Mouse (Mus musculus) urinary bladder, postnatal 4 days (tissue): Measurements from ENCODE around the gene Rcan3.
A peak's percentile ranks its signal among the peaks of the same experiment; 100 is the strongest.

Experiments
- DNase-seq, 2 experiments: peaks; one replicate each; pipeline ENCODE4 v3.0.0; 2021 to 2022; ENCODE audit warnings: low spot score in 2 of 2

The Rcan3 gene

DNA sequence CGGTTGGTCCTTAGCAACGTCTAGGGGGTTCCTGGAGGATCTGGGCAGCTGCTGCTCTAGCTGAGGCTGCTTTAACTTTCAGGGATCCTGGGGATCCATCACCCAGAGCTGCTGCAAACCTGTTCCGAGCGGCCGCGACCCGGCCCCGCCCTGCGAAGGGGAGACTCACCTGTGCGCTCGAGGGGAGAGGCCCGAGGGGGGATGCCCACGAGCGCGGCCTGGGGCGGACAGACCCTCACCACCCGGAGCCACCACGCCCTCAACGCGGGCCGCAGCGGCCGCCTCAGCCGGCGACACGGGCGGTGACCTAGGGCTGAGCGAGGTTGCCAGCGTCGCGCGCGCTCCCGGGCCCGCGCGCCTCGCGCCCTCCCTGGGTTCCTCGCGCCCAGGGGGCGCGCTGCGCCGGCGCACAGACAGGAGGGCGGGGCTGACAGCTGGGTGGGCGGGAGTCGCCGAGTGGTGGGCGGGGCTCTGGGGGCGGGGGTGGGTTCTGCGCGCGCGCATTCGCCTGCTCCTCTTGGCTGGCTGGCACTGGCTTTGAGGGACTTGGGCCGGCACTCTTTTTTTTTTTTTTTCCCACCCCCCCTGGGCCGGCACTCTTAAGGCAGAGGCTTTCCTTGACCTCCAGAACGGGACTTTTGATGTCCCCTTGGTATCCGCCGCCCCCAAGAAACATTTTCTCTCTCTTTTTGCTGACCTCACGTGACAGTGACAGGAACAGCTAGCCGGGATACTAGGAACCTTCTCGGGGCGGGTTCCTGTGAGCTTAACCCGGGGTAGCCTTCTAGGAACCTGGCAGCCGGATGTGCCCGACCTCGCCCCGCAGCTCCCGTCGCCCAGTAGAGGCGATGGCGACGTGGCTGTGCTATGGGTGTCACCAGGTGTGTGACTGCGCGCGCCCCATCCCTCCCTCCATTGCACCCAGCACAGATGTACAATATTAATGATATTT, at the start of gene Rcan3:
Rcan3 (minus strand) TSS at position 411 of the 952 bp plus-strand sequence.
- peak; percentile 73 to 78 for DNase-seq

DNA sequence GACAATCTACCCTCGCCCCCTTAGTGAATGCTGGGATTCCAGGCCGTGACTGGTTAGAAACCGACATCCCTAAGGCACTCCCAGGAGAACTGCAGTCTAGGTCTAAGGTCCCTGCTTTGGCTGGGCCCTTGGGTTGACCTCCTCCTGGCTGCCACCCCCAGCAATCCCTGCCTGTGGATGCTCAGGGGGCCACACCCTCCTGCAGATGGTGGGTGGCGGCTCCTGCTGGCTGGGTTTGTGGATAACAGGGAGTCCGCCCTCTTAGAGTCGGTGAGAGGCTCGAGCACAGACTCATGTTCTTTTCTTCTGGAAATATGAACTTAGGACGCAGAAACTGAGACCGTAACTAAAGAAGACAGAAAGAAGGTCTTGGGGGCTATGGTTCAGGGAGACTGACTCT, 46.7 kb upstream of the Rcan3 start:
- no peak for DNase-seq

GRCm38 (mm10) chr4:135477851-135478250, 44.2 kb upstream of the Rcan3 start:
- no peak for DNase-seq

GRCm38 (mm10) chr4:135463406-135463805, 29.8 kb upstream of the Rcan3 start:
- no peak for DNase-seq

DNA sequence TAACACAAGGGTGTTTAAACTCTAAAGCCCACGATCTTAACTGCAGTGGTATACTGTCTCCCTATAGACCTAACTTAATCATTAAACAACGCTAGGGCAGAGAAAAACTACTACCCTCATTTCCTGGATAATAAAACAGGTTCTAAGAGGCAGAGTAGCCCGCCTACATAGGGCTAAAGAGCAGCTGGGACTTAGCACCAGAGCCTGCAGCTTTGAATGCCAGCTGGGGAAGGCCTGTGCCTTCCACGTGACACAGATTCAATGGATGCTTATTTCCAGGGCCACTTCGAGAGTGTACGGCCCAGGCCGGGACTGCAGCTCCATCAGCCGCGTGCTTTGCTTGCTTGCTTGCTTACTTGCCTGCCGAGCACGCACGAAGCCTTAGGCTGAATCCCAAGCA, 19.9 kb upstream of the Rcan3 start:
- no peak for DNase-seq

DNA sequence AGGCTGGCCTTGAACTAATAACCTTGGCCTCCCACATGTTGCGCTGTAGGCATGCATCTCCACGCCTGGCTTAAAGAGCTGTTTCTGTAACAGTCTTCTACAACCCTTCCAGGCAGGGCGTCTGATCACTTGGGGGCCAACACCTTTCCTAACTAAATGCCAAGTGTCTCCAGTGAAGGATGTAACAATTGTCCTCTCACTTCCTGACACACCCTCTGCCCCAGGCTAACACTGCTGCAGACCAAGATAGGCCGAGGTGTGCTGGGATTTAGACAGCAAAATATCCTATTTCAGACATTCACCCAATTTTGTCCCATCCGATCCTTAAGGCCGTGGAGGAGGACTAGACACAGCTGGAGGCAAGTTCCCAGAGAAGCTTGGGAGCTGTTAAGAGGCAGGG, 19.5 kb upstream of the Rcan3 start:
- no peak for DNase-seq

DNA sequence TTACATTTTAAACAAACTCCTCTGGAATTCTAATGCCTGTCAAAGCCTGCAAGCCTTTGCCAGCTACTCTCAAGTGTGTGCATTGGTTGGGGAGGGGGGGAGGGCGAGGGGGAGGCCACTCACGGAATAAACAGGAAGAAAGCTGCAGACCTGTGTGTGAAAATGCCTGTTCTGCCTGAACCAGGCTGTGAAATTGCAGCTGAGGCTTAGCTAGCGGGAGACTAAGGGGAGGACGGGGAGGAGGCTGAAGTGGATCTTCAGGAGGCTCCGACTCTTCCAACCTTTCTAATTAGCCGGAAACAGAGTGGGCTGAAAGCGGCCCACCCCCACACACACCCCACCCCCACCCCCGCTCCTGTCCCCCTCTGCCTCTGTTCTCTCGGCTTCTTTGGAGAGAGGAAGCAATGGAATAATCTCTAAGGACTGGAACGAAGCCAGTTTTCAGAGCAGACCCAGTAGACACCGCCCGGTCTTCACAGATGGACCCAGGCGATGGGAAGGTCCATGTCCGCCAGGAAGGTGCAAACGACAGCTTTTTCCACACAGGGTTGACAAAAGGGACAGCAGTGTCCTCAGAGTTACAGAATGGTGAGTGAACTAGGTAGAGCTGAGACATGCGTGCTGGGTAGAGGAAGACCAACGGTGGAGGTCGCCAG, 17.8 kb upstream of the Rcan3 start:
- no peak for DNase-seq

- no peak for DNase-seq
These were observed 8.8 kb upstream of the Rcan3 start for GRCm38 (mm10) chr4:135442473-135442872.

GRCm38 (mm10) chr4:135439904-135440522, 6.4 kb upstream of the Rcan3 start:
- DNase-seq: no peak

GRCm38 (mm10) chr4:135439188-135439647, 5.6 kb upstream of the Rcan3 start:
- peak in 1 of 2 experiments; percentile 45 for DNase-seq

GRCm38 (mm10) chr4:135437924-135438323, 4.3 kb upstream of the Rcan3 start:
- no peak for DNase-seq

DNA sequence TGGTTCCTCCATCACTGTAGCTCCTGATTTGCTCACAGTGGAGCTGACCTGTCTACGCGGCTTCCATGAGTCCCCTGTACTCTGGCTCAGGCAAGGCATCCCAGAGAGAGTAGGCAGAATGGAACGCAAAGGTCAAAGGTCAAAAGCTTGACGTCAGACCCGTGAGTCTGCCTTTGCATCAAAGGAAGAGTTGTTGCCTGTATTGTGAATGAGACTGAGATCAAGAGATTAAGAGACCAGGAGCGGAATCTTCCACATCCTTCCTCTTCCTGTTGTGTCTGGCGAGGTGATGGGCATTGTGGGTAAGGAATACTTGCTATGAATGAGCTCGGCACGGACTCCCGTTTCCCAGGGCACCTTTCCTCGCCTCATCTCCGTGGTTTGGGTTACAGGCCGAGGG, 2.6 kb upstream of the Rcan3 start:
- no peak for DNase-seq

DNA sequence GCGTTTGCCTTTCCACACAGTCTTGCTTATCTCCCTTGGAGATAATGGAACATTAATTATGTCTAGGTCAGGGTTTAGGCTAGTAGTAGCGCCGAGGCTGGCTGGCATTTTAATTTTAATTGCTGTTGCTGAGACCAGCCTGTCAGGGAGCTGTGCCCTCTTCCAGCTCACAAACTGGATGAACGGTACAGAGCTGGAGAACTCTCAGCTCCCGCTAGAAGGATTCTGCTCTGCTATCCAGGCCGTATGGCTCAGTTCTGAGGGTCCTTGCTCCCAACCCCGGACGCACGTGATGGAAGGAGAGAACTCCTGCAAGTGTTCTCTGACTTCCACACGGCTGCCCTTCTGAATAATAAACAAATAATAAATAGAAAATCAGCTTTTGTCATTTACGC, 739 bp upstream of the Rcan3 start:
- no peak for DNase-seq

DNA sequence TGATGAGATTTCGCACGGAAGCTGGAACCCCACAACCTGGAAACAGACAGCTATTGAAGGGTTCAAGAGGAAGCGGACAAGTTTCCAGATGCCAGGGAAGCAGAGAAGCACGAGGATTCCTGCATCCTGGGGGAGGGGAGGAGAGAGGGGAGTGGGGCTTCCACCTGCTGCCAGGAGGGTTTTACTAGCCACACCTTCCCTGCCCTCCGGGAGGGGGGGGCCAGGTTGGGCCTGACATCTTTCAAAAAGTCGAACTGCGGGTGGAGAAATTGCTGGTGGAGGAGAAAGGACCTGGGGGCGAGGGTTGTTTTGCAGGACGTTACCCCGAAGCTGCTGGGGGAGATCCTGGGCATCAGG, 589 bp downstream of the Rcan3 start:
- DNase-seq: no peak

DNA sequence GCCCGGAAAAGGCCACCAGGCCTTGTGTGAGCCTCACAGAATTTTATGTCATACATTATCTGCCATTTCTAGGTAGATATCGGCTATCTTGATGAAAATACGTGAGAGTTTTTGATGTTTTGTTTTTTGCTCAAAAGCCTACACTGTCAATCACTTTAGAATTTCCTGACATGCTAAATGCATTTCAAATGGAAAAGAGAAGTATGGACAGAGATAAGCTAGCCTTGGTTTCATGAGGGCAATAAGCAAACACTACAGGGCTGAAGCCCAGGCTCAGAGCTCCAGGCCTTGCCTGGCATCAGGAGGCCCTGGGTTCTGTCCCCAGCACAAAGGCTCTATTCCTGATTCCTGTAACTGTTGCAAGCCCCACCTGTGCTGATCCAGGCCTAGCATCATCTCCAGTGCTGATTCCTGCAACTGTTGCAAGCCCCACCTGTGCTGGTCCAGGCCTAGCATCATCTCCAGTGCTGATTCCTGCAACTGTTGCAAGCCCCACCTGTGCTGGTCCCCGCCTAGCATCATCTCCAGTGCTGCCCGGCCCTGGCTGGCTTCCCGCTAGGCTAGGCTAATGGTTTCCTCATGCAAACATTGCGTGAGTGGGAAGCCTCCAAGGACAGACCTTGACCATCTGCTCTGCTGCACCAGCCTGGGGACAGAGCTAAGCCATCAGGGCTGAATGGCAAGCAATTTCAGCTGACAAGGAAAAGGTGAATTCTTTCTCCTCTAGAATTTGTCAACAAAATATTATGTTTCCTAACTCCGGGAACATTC, 3.5 kb downstream of the Rcan3 start:
- no peak for DNase-seq

DNA sequence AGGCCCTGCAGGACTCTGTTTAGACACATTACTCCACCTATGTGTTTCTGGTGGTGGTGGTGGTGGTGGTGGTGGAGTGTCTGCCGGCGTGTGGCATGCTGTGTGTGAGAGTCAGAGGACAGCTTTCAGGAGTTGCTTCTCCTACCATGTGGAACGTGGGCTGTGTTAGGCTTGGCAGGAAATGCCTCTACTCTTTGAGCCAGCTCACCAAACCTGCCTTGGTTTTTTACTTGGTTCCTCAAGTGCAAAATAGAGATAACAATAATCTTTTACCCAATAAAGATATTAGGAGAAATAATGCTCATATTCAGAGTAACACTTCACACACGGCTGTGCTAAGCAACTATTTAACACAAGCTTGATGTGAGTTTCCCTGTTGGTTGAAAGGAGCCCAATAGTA, 4.3 kb downstream of the Rcan3 start:
- DNase-seq: no peak

DNA sequence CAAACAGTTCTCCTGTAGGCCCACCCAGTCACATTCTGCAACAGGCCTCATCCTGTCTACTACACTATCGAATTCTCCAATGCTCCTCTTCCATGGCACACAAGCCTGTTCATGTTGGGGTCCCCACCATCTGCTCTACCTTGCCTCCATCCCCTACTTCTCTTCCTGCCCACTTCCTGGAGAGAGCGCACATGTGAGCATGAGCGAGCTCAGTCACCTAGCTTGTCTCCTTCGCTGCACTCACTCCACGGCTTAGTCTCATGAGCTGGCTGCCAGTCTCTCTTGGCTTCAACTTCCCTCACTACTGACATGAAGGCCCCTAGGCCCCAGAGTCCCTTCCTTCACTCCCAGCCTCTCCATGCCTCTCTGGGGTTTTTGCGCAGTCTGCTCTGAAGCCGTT, 7.1 kb downstream of the Rcan3 start:
- no peak for DNase-seq

GRCm38 (mm10) chr4:135425625-135426024, 8.0 kb downstream of the Rcan3 start:
- DNase-seq: no peak

DNA sequence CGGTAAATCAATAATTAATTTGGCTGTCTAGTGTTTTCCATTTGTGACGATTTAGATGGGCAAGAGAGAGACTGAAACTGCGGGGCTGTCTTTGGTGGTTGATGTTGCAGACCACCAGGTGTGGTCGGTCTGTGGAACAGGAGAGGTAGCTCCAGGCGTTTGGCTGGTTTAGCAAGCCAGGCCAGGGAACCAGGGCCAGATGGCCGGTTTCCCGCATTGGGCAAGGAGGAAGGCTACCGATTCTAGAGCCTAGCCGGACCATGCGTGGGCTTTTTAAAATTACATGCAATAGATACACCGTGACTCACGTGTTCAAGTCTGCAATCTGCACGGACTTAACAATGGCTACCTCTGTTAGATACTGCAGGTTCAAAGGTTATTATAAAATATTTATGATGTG, 12.7 kb downstream of the Rcan3 start:
- no peak for DNase-seq

GRCm38 (mm10) chr4:135420416-135420815, 13.2 kb downstream of the Rcan3 start:
- DNase-seq: no peak

GRCm38 (mm10) chr4:135419996-135420395, 13.7 kb downstream of the Rcan3 start:
- no peak for DNase-seq

- no peak for DNase-seq
These were observed 17.3 kb downstream of the Rcan3 start for GRCm38 (mm10) chr4:135416367-135416766.
